Mouse (Mus musculus) heart, embryonic 10.5 days (tissue): ENCODE results near the gene Dhx16. TPM values are rescaled to one million over a fixed set of nuclear protein-coding genes. Genes with fewer than 3 reads are reported as not detected.

ENCODE experiments used
- DNase-seq: peaks from one replicate; pipeline ENCODE4 v3.0.0-alpha.2; 2017; ENCODE audit warnings: low spot score
- H3K27ac ChIP-seq: fragments of 300-500 bp; sonication (generic); 2 replicates; pipeline ENCODE4 v1.5.1; 2016; ENCODE audit warnings: mild to moderate bottlenecking
- H3K27me3 ChIP-seq: fragments of 300-500 bp; sonication (generic); 2 replicates; pipeline ENCODE4 v1.6.1; 2016; ENCODE audit warnings: mild to moderate bottlenecking; ENCODE audit not compliant: poor library complexity, insufficient read depth, severe bottlenecking
- H3K36me3 ChIP-seq: fragments of 300-500 bp; sonication (generic); 2 replicates; pipeline ENCODE4 v1.6.1; 2016; ENCODE audit warnings: mild to moderate bottlenecking, moderate library complexity
- H3K4me1 ChIP-seq: fragments of 300-500 bp; sonication (generic); 2 replicates; pipeline ENCODE4 v1.6.1; 2016; ENCODE audit warnings: mild to moderate bottlenecking
- H3K4me3 ChIP-seq: fragments of 300-500 bp; sonication (generic); 2 replicates; pipeline ENCODE4 v1.5.1; 2016; ENCODE audit warnings: mild to moderate bottlenecking, moderate library complexity
- H3K9me3 ChIP-seq: fragments of 300-500 bp; sonication (generic); 2 replicates; pipeline ENCODE4 v1.6.1; 2016; ENCODE audit warnings: mild to moderate bottlenecking, moderate library complexity
- WGBS: fragments of 180-500 bp; shearing (Covaris S2); methylation state at CpG from one replicate; pipeline ENCODE4 v1.1.7; 2016; 5-methylcytosine and 5-hydroxymethylcytosine counted together
- polyA plus RNA-seq: library from polyadenylated mRNA; unstranded; fragments of >200 nt; fragmentation: Nextera tagmentation; extraction: Ambion mirVana; gene quantifications from 2 replicates; pipeline ENCODE4 v1.2.1, GENCODE M21; 2016

Gene Dhx16
- polyA plus RNA-seq, 1 experiment from 2014 or later: 44.5 TPM

GRCm38 (mm10) chr17:35914975-35915374 lies 35.4 kb downstream of the Dhx16 start:
- H3K27me3 ChIP-seq: no peaks in the 10 kb centered on the region
- H3K9me3 ChIP-seq: no peaks in the 10 kb centered on the region
- H3K27ac ChIP-seq: no peak overlapping the region
- no peak for DNase-seq
- 84% methylated on average over 6 of the region's 6 CpGs for WGBS
- H3K4me1 ChIP-seq: peaks cover 18% of the 10 kb centered on the region
- H3K36me3 ChIP-seq: peaks cover 42% of the 10 kb centered on the region
- H3K4me3 ChIP-seq: peak overlapping the region; percentile 80

GRCm38 (mm10) chr17:35915538-35916296 lies 36.1 kb downstream of the Dhx16 start:
- peak overlapping the region; percentile 98 for H3K27ac ChIP-seq
- 2% methylated on average over 28 of the region's 28 CpGs for WGBS
- peaks cover 44% of the 10 kb centered on the region for H3K36me3 ChIP-seq
- H3K4me1 ChIP-seq: peaks cover 22% of the 10 kb centered on the region
- no peaks in the 10 kb centered on the region for H3K27me3 ChIP-seq
- DNase-seq: no peak
- H3K9me3 ChIP-seq: no peaks in the 10 kb centered on the region
- H3K4me3 ChIP-seq: peak overlapping the region; percentile 80

GRCm38 (mm10) chr17:35916297-35917142 lies 36.9 kb downstream of the Dhx16 start, which contains the start of the genes Mrps18b and Ppp1r10:
Gene Mrps18b (minus strand): TSS chr17:35916389.
Gene Ppp1r10 (plus strand): TSS chr17:35916434.
- peaks cover 25% of the 10 kb centered on the region for H3K4me1 ChIP-seq
- peak within 1 kb of the TSS; percentile 80 for H3K4me3 ChIP-seq
- H3K36me3 ChIP-seq: peaks cover 36% of the 10 kb centered on the region
- H3K27ac ChIP-seq: peak within 1 kb of the TSS; percentile 98
- DNase-seq: peak; percentile 100
- WGBS: 1% methylated on average over 83 of the region's 83 CpGs
- H3K27me3 ChIP-seq: no peaks in the 10 kb centered on the region
- H3K9me3 ChIP-seq: no peaks in the 10 kb centered on the region

GRCm38 (mm10) chr17:35917143-35917462 lies 37.5 kb downstream of the Dhx16 start:
- Histone ChIP-seq H3K36me3 (peaks cover 33% of the 10 kb centered on the region), H3K4me1 (peaks cover 25% of the 10 kb centered on the region), H3K9me3 (no peaks in the 10 kb centered on the region), H3K4me3 (peak overlapping the region; percentile 80), H3K27me3 (no peaks in the 10 kb centered on the region), H3K27ac (peak overlapping the region; percentile 98)
- 1% methylated on average over 8 of the region's 8 CpGs for WGBS
- DNase-seq: no peak

- Histone ChIP-seq H3K27ac (peak overlapping the region; percentile 98), H3K27me3 (no peaks in the 10 kb centered on the region), H3K36me3 (peaks cover 28% of the 10 kb centered on the region), H3K9me3 (no peaks in the 10 kb centered on the region), H3K4me1 (peaks cover 25% of the 10 kb centered on the region), H3K4me3 (peak overlapping the region; percentile 80)
- no peak for DNase-seq
- under 1% methylated on average over 13 of the region's 13 CpGs for WGBS
Observed at GRCm38 (mm10) chr17:35917463-35918251, 38.0 kb downstream of the Dhx16 start.

GRCm38 (mm10) chr17:35918276-35919059 lies 38.8 kb downstream of the Dhx16 start:
- H3K4me3 ChIP-seq: peak overlapping the region; percentile 80
- H3K27ac ChIP-seq: peak overlapping the region; percentile 98
- peaks cover 27% of the 10 kb centered on the region for H3K36me3 ChIP-seq
- peaks cover 25% of the 10 kb centered on the region for H3K4me1 ChIP-seq
- H3K27me3 ChIP-seq: no peaks in the 10 kb centered on the region
- DNase-seq: no peak
- H3K9me3 ChIP-seq: no peaks in the 10 kb centered on the region
- WGBS: under 1% methylated on average over 11 of the region's 11 CpGs

GRCm38 (mm10) chr17:35919060-35919715 lies 39.6 kb downstream of the Dhx16 start:
- 17% methylated on average over 7 of the region's 7 CpGs for WGBS
- Histone ChIP-seq H3K9me3 (no peaks in the 10 kb centered on the region), H3K27ac (peak overlapping the region; percentile 98), H3K36me3 (peaks cover 29% of the 10 kb centered on the region), H3K4me3 (peak overlapping the region; percentile 80), H3K27me3 (no peaks in the 10 kb centered on the region), H3K4me1 (peaks cover 25% of the 10 kb centered on the region)
- DNase-seq: peak; percentile 97

- no peak for DNase-seq
- peak overlapping the region; percentile 98 for H3K27ac ChIP-seq
Observed at GRCm38 (mm10) chr17:35919864-35920301, 40.3 kb downstream of the Dhx16 start.

GRCm38 (mm10) chr17:35920384-35920783 lies 40.8 kb downstream of the Dhx16 start:
- no peak for DNase-seq
- WGBS: 60% methylated on average over 1 of the region's 1 CpGs
- no peaks in the 10 kb centered on the region for H3K27me3 ChIP-seq
- H3K9me3 ChIP-seq: no peaks in the 10 kb centered on the region
- peaks cover 36% of the 10 kb centered on the region for H3K36me3 ChIP-seq
- H3K4me3 ChIP-seq: 0 out of 2 replicates have a peak overlapping the region, but pooled peaks have one; percentile 80
- H3K4me1 ChIP-seq: peaks cover 18% of the 10 kb centered on the region
- H3K27ac ChIP-seq: peak overlapping the region; percentile 44; the same call in 1 of the 2 replicates

More at GRCm38 (mm10) chr17:35919864-35920301, 40.3 kb downstream of the Dhx16 start:
- H3K9me3 ChIP-seq: no peaks in the 10 kb centered on the region
- H3K4me1 ChIP-seq: peaks cover 23% of the 10 kb centered on the region
- H3K27me3 ChIP-seq: no peaks in the 10 kb centered on the region
- peak overlapping the region; percentile 80 for H3K4me3 ChIP-seq
- 45% methylated on average over 6 of the region's 6 CpGs for WGBS
- peaks cover 31% of the 10 kb centered on the region for H3K36me3 ChIP-seq

GRCm38 (mm10) chr17:35920862-35921562 lies 41.4 kb downstream of the Dhx16 start:
- DNase-seq: no peak
- 80% methylated on average over 5 of the region's 5 CpGs for WGBS
- H3K27me3 ChIP-seq: no peaks in the 10 kb centered on the region
- peak overlapping the region; percentile 44; the same call in 1 of the 2 replicates for H3K27ac ChIP-seq
- no peaks in the 10 kb centered on the region for H3K9me3 ChIP-seq
- H3K4me3 ChIP-seq: no peak overlapping the region
- H3K4me1 ChIP-seq: peaks cover 16% of the 10 kb centered on the region
- H3K36me3 ChIP-seq: peaks cover 40% of the 10 kb centered on the region

GRCm38 (mm10) chr17:35921710-35922109 lies 42.1 kb downstream of the Dhx16 start:
- H3K4me3 ChIP-seq: no peak overlapping the region
- H3K36me3 ChIP-seq: peaks cover 47% of the 10 kb centered on the region
- no peaks in the 10 kb centered on the region for H3K9me3 ChIP-seq
- no peak for DNase-seq
- H3K27me3 ChIP-seq: no peaks in the 10 kb centered on the region
- H3K4me1 ChIP-seq: peaks cover 19% of the 10 kb centered on the region
- WGBS: 78% methylated on average over 4 of the region's 4 CpGs
- H3K27ac ChIP-seq: no peak overlapping the region
